Mouse (Mus musculus): ENCODE data around the gene Zmiz1. TPM values are rescaled to one million over a fixed set of nuclear protein-coding genes. Genes with fewer than 3 reads are reported as not detected.

Gene Zmiz1
- polyA plus RNA-seq, 1 experiment, result 15.3 TPM

GRCm38 (mm10) chr14:25454066-25454760, 4.8 kb upstream of the Zmiz1 start:
- no peak for DNase-seq (ENCODE audit: low spot score)

GRCm38 (mm10) chr14:25456666-25457433, 2.1 kb upstream of the Zmiz1 start:
- DNase-seq (ENCODE audit: low spot score), result no peak

DNA sequence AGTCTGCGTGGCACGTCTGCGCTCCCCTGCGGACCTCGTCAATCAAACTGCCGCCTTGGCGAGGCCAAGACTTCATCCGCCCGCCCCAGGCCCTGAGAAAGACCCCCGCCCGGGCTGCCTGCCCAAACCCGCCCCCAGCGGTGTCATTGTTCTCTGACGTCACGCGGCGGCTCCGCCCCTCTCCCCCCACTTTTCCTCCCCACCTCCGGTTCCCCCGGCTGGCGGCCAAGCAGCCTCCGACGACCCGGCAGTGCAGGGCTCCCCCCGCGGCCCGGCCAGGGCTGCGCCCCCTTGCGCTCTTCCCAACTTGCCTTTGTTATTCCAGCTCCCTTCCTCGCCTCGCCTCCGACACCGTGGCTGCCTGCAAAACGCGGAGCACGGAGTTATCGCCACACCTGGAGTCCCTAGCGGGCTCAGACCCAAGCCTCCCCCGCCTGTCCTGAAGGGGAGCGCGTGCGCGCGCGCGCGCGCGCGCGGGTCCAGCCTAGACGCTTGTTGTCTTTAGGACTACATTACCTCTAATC, 1.5 kb upstream of the Zmiz1 start:
- DNase-seq (ENCODE audit: low spot score), result peak; percentile 93

DNA sequence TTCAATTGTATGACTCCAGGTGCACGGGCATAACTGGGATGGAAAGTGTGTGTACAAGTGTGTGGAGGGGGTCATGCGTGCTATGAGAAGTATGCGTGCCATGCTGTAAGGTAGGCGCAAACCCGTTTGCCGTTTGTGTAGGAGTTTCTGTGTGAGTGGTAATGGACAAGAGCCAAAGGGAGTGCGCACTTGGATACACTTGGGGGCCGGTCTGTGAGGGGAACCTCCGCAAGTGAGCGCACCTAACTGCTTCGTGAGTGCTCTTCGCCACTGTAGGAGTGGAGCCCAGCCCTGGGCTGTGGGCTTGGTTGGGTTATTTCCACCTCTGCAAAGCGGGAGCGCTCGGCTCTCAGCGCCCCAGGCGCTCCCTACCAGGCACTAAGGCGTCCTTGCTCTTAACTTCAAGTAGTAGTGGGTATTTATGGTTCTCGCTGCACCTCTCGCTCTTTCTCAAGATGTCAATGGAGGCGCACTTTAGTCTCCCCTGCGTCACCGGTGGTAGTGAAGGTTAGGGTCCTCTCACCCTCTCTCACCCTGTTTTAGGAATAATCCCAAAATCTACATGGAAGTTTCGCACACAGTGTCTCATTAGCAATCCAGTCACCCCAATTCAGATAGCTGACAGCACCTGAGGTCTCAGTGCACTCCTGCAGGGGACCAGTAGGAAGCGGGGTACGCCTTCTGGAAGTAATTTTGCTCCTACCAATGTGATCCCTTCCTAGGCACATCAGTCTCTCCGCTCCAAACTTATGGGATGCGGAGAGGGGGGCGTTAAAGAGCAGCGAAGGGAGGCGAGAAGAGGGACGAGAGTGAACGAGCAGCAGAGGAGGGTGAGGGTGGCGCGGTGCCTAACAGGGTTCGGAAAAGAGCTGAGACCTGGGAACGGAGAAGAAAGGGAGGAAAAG, 622 bp upstream of the Zmiz1 start:
- DNase-seq (ENCODE audit: low spot score), result peak; percentile 44

- peak; percentile 87 for DNase-seq (ENCODE audit: low spot score)
Measured at GRCm38 (mm10) chr14:25459394-25459997, 511 bp downstream of the Zmiz1 start.

DNA sequence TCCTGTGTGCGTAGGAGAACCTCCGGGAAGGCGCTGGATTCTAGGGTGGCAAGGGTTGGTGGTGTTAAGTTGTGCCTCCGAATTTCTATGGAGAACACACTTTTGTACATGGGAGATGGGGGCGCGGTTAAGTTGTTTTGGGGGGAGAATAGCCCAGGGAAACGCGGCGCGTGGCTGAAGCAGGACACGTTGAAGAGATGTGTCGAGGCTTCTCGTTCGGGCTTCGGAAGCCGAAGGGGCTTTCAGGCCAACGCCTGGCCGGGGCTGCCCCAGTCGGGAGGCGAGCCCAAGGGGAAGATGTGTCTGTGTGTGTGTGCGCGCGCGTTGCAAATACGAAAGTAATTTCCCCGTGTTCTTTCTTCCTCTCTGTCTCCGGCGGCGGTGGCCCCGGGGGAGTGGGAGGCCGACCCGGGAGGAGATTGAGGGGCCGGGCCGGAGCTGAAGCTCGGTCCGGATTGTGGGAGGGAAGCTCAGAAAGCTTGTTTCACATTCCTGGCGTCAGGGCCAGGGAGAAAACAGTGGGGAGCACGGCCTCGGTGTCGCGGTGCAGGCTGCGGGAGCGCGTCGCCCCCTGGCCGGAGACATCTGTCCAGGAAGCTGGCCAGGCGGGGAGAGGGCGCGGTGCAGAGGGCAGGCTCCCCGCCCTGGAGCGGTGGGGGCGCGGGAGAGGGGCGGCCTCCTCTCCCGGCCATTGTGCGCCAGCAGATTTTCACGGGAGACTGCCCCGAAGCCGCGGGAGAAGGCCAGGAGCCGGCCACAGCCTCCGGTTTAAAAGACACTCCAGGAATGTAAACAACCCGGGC, 1.2 kb downstream of the Zmiz1 start:
- DNase-seq (ENCODE audit: low spot score), result peak; percentile 66

- peak; percentile 69 for DNase-seq (ENCODE audit: low spot score)
Measured at GRCm38 (mm10) chr14:25460801-25461675, 2.1 kb downstream of the Zmiz1 start.

DNA sequence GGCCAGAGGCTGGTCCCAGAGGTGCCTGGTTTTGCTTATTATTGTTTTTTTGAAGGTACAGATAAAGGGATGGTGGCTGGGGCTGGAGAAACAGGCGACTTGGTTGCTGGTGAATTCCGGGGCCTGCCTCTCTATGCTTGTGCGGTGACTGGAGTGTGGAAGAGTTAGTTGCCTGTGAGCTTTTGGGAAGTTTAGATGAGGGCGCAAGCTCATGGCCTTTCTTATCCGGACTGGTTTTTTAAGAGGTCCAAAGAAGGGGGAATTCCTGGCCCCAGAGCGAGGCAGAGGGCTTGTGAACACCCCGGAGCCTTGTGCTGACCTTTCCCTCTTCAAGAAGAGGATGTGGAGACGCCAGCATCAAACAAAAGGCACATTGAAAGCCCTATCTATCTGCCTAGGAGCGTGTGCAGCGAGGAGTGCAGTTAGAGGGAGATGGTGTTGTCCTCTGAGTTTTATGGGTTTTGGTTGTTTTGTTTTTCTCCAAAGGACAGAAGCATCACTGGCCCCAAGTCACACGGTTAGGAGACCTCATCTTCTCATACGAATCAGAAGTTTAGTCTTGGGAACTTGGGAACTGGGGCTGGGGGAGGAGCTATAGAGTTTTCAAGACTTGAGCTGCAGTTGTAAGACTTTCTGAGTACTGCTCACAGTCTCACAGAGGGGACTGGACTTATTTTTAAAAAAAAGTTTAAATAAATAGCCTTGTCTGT, 2.8 kb downstream of the Zmiz1 start:
- DNase-seq (ENCODE audit: low spot score), result no peak

GRCm38 (mm10) chr14:25462975-25463374, 4.0 kb downstream of the Zmiz1 start:
- DNase-seq (ENCODE audit: low spot score), result no peak

DNA sequence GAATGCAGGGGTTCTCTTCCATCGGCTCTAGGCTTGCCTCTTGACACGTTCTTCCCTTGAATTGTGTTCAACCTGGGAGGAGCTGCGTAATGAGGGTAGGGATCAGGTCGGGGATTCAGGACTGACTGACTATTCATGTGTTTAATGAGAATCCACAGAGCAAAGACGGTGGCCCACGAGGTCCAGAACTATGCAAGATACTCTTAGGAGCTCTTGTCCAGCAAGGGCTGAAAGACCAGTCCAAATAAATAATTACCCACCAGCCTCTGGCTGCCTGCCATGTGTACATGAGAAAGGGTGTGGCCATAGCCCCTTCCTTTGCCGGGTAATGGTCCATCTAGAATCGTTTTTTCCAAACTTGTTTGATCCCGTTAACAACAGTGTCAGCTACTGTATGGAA, 4.9 kb downstream of the Zmiz1 start:
- no peak for DNase-seq (ENCODE audit: low spot score)

- DNase-seq (ENCODE audit: low spot score), result peak; percentile 50
Measured at GRCm38 (mm10) chr14:25464611-25465307, 5.8 kb downstream of the Zmiz1 start.

GRCm38 (mm10) chr14:25466361-25466760, 7.4 kb downstream of the Zmiz1 start:
- no peak for DNase-seq (ENCODE audit: low spot score)

DNA sequence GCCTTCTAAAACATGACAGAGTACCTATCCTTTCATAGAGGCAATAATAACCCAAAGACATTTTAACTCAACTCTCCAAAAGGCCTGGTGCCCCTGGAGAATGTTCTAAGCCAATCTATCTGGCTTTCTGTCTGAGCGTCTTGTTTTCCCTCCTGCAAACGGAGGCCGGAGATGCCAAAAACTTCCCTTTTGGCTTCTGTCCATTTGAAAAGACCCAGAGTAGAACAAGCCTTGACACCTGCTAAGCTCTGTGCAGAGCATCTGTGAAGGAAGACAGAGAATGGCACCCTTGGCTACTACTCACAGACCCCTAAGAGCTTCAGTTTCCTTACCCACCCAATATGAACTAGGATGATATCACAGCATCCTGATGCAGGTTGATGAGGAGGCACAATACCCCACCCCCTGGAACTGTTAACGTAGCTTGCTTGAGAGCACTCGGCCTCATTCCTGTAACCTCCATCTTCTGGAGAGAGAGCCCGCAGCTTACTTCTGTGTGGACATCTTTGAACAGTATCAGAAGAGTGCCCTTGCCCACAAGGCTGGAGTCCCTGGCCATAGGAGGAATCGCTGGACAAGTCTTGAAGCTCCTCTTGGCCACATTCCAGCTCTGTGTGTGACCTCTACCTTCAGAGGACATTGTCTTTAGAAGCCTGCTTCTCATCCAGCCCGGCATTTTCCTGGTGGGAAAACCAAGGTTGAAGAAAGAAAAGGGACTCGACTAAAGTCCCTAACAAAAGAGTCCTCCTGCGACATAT, 9.1 kb downstream of the Zmiz1 start:
- no peak for DNase-seq (ENCODE audit: low spot score)

DNA sequence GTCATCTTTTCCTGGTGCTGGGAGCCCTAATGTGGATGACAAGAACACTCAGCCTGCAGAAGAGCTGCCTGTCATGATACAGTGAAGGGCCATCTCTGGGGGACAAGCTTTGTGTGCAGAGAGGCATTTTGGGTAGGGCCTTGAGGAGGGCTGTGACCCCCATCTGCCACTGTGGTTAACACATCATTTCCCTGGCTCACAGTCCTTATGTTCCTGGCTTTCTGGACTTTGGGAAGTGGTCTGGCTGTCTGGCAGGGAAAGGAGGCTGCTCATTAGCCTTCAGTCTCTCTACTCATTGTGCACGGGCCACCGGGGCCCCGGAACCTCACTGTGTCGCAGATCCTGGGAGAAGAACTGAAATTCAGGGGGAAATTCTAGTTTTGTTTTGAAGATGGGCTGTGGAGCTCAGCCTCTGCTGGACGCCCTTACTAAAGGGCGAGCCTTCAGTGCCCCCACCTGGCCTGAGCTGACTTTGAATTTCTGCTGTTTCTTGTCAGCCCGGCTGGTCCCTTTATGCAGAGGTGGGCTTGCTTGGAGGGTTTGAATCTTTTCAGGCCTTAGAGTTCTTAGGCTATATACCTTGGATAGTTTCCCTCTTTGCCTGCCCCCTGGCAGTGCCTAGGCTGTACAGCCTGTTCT, 10.0 kb downstream of the Zmiz1 start:
- no peak for DNase-seq (ENCODE audit: low spot score)

DNA sequence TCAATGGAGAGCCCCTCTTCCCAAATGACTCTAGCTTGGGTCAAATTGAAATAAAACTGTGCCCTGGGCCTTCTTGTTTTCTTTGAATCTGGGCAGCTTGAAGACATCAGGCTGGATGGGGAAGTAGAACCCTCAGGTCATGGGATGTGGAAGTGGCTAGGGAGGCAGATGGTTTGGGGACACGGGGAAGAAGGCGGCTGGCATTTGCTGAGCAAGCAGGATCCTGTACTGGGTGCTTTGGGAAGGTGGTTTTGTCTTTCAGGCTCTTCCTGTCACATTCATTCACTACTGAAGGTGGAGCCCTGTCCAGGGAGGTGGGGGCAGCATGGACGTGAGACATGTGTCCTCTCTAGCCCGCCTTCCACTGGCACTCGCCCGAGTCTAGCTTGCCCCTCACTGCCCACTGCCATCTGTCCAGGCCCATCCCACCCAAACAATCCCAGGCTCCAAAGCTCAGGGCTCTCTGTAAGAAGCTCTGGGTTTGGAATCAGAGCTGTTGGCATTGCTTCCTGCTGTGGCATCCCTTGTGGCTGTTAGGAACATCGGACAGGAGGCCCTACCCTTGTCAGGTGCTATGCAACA, 11.3 kb downstream of the Zmiz1 start:
- no peak for DNase-seq (ENCODE audit: low spot score)

- no peak for DNase-seq (ENCODE audit: low spot score)
Measured at GRCm38 (mm10) chr14:25471035-25471434, 12.1 kb downstream of the Zmiz1 start.
